Mouse (Mus musculus): ENCODE measurements at regions not wholly inside any gene's neighbourhood (a gene's known extent, or its start where the extent isn't known, plus 50 kb on each side); places are given as distances from the start of the nearest gene placed in this dataset.

DNA sequence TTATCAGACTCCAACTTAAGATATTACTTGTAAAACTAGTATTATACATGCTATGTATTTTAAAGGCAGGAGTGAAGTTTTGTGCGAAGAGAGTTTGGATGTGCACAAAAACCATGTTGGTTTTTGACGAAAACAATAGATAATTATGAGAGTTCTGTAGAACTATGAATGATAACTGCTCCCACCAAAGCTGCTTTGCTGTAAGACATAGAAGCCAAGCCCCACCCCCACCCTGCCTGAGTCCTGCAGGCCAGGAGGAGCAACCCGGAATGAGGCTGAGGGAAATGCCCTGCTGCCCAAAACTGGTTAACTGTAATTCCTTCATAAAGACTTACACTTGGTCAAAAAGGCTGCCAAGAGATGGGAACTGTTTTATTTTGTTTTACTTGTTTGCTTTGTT is 175.8 kb downstream of the Efnb2 start:
- intact Hi-C loops (cut with DNase I) = no loop called here
- no peak for DNase-seq

DNA sequence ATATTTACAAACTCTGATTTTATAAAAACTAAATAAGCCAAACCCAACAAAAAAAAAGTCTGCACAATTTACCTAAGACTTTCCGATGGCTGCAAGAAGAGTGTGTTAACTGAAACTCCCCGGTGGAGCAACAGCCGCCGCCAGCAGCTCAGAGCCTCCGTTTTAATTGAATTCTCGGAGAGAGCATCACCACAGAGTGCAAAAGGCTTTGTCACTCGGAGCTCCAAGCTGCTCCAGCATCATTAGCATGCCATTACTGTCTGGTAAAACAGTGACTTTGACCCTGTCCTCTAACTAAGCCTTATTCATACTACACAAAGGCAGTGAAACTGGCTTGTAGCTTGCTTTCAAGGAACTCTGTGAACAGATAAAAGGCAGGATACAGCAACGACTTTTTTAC is 176.5 kb downstream of the Efnb2 start:
- intact Hi-C loops (cut with DNase I) = no loop called here

DNA sequence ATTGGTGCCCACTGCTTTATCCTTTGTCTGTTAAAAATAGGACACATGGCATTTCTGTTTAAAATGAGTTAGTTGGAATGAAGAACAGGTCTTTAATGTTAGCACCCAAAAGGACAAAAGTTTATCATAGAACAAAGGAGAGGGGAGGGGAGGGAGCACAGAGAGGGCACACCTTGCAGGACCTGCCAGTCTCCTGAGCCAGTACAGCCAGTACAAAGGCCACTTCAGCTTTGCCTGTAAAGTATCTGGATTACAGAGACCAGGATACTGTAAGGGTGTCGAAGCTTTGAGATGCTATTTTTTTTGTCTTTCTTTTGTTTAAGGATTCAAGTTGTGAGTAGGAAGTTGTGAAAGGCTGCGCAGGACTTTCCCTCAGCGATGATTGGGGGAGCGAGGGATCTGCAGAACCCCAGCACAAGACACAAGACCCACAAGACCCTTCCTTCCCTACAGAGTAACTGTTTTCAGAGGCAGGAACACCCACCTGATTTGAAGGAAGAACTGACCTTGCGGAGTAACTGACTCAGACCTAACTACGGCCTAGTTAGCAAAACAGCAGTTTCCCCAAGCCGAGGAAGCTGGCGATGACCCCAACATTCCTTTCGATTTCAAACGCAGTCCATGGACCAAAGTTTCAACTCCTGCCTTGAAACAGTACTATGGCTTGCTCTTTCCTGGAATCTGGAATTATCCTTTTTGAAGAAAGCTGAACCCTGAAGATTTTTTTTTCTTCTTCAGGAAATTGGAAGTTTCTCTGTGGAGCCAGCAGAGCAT is 178.1 kb downstream of the Efnb2 start:
- no peak for DNase-seq
- intact Hi-C loops (cut with DNase I) = no loop called here

More for the DNA sequence above, 176.5 kb downstream of the Efnb2 start:
- DNase-seq = no peak

DNA sequence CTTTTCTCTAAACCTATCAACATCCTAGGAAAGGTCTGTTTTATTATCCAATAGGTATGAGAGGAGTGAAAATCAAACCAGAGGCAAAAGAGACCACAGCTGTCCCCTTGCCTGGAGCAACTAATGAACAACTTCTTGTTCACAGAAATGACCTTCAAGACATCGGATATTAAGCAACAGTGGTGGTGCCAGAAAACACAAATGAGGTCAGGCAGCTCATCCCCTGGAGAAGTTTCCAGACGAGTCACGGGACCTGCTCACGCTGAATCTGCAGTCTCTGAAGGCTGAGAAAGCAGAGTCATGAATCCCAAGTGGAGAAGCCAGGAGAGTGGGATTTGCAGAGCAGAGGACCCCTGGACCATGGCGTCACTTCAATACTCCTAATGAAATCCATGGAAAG is 183.6 kb downstream of the Efnb2 start:
- no peak for DNase-seq
- intact Hi-C loops (cut with DNase I) = no loop called here

DNA sequence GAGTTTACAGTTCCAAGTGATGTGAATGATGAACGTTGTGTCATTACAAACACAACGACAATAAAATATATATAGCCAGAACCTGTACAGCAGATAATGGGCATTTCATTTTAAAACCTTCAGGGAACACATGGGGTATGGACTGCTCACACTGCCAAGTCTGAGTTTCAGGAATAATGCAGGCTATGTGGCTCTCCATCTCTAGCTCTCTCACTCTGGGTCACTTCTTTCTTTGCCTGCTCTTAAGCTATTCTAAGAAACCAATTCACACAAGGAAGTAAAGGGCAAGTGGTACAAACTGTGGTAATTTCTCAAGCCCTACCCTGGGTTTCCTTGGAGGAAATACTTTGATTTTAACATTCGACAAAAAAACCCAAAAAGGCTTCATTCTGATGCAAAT is 192.5 kb downstream of the Efnb2 start:
- no peak for DNase-seq

DNA sequence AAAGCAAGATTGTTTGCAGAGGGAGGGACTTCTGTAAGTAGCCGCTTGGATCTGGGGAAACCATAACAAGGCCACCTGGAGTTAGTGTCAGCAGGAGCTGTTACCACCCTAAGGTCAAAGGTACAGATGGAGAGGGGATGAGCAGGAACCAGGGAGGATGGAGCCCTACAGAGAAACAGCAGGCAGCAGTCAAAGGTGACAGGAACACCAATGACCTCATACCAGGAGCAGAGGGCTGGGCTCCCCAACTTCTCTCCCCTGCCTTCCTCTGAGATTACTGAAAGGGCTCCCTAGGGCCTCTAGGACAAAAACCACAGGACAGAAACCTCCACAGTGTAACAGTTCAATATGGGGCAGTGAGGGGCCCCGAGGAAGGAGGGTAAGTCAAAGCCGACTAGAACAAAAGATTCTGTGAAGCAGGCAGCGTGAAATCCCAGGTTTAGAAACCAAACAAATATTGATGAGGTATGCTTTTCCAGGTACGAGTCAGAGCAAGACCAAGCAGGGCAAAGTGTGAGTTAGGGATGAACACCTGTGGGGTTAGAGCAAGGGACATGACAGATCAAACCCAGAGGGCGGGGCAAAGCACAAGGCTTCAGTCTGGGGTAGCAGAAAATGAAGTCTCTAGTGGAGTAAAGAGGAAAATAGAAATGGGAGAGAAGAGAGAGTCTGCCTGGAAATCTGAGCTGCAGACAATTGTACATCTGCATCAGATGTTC is 194.4 kb downstream of the Efnb2 start:
- intact Hi-C loops (cut with DNase I) = no loop called here
- DNase-seq = no peak

More for the DNA sequence above, 192.5 kb downstream of the Efnb2 start:
- intact Hi-C loops (cut with DNase I) = no loop called here

DNA sequence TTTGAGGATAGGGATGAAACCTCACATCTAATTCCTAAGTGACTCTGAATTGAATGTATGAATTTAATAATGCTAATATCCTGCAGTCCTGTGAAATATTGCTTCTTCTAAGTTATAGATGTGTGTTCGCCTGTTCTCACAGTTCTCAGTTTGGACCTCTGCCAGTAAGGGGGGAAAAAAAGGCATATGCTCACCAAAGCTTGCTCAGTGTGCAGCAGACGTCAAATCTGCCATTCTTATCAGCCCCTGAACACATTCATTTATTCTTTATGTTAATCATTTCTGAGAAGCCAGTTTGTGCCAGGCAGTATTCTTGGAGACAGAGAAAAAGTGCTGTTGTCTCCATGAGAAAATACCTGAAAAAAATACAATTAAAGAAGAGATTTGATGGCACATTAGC is 198.6 kb downstream of the Efnb2 start:
- intact Hi-C loops (cut with DNase I) = no loop called here

DNA sequence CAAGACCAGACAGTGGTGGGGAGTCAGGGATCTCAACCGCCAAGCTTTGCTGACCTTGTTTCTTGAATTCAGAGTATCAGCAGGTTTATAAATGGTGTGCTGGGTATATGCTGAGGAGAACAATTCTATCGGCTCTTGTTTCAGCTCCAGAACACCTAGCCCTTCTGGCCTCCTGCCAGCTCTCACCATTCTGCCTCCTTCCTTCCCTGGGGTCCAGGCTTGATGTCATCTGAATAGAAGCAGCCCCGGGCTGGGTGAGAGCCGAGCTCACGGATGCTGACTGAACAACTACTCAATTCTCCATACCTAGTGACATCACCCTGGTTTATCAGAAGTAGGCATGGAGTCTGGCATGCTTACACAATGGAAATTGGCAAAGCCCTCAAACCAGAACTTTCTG is 203.5 kb downstream of the Efnb2 start:
- intact Hi-C loops (cut with DNase I) = no loop called here
- DNase-seq = no peak

More for the DNA sequence above, 198.6 kb downstream of the Efnb2 start:
- no peak for DNase-seq

DNA sequence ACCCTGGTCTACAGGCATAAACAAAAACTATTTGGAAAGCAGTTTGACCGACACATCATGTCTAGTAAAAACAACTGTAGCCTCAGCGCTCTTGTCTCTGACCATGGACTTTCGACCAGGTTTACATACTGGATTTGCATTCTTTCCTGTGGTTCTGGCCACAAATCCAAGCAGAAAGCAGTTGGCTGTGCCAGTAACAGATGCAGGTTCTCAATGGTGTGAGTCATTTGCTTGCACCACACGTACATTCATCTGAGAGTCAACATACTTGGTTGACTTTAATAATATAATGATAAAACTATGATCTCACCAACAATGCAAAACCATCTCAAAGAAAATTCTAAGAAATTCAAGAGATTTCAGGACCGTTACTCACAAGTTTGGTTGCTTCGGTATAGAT is 207.1 kb downstream of the Efnb2 start:
- intact Hi-C loops (cut with DNase I) = no loop called here
- DNase-seq = no peak

DNA sequence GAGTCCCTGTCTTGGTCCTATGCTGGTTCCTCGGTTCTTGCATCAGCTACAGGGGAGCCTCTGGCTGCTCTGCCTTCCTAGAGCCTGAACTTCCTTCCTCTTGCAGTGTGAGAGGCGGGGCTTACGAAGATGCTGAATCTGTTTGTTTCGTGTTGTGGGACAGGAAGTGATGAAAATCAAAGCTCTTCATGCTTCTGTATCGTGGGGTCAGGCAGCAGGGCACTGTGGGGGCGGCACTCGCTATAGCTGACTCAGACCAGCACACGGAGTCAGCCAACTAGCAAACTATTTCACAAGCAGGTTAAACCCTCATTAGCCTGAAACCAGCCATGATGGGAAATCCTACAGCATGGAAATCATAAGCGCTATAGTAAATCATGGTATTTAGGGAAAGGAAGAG is 208.8 kb downstream of the Efnb2 start:
- no peak for DNase-seq
- intact Hi-C loops (cut with DNase I) = no loop called here

DNA sequence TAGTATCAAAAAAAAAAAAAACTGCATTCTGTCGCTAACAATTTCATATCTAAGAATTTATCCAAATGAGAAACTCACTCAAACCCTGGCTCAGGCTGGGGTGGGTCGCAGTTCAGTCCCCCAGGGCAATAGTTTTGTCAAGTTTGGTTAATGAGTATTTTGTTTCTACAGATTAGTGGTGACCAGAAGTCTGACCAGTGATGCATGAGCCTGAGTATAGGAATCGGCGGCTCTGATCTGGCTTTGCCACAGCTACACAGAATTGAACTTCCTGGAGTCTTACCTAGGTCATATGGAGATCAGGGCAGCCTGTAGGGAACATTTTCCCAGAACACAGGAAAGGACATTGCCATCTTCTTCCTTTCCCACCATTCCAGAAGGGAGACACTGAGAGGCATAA is 212.1 kb downstream of the Efnb2 start:
- no peak for DNase-seq

DNA sequence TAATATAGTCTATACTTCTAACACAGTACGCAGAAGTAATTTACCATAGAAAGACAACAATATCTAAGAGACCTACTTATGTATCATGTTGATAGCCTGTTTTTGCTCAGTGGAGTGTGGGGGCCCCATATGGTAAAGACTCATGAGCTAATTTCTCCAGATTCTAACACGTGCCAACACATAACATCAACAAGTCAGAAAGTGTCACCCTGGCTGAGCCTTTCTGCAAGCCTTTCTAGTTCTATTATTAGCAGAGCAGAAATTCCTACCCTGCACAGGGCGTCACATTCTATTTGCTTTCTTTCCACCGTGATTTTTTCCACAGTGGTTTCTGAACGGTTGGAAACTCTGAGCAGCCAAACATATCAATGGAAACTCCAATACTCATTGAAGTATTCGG is 219.5 kb downstream of the Efnb2 start:
- intact Hi-C loops (cut with DNase I) = no loop called here
- DNase-seq = no peak

More for the DNA sequence above, 212.1 kb downstream of the Efnb2 start:
- intact Hi-C loops (cut with DNase I) = no loop called here

DNA sequence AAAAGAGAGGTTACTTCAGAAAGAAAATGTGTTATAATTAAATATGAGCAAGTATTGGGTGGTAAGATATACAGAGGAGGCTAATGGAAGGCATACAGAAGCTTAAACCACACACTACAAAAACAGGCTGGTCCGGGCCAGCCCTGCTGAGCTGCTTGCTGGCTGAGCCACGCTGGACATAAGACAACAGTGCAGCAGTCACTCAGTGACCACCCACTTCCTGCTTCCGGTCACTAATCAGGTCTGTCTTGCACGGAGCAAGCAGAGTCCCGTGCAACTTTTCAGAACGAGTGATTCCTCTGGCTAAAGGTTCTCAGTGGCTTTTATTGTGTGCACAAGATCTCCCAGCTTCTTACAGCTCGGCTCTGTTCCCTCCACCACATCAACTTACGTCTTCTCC is 220.1 kb downstream of the Efnb2 start:
- DNase-seq = no peak
- intact Hi-C loops (cut with DNase I) = no loop called here

DNA sequence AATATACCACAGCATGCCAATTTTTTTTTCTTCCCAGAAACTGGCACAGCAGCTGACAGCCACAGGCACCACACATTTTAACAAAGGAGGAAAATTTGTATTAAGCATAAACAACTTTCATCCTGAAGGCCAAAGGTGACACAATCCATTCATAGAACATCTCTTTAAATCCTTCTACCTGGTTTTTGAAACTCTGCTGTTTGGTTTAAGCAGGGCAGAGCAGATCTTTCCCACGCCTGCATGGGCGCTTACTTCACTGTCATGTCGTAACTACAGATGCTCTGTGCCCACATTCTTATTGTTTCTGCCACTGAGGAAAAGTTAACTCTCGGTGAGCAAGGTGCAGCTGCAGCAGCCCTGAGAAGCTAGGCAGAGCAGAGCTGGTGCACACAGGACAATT is 234.8 kb downstream of the Efnb2 start:
- DNase-seq = no peak
- intact Hi-C loops (cut with DNase I) = no loop called here

DNA sequence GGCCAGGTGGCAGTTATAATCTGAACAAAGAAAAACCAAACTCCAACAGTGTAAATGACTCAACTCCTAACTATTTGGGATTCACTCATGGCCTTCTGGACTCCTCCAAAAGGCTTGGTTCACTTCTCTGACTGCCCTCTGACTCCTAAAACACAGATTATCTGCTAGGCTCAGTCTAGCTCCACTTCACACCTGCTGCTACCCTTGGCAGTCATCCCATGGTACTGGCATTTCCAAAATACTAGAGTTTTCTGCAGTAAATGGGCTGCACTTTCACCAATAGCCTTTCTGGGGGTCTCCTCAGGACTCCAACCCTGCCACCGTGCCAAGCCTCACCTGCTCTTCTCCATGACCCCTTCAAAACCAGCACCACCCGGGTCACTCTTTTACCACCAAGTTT is 237.6 kb downstream of the Efnb2 start:
- intact Hi-C loops (cut with DNase I) = no loop called here
- DNase-seq = peak; percentile 11

DNA sequence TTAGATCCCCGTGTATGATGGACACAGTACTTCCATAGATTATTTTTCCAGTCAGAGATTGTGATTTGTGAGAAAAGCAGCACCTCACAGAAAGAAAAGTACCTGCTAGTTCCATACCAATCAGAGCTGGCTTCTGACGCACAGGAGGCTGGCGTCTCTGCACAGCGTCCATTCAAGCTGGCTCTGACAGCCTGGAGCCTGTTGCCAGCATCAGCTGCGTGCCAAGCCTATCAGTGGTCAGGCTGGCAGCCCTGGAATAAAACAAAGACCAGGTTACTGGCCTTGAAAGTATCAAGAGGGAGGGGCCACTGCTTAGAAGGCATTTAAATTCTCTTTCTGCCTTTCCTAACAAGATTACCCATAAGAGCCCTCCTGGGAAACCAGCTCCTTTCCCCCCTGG is 239.3 kb downstream of the Efnb2 start:
- DNase-seq = peak; percentile 65
- intact Hi-C loops (cut with DNase I) = no loop called here

DNA sequence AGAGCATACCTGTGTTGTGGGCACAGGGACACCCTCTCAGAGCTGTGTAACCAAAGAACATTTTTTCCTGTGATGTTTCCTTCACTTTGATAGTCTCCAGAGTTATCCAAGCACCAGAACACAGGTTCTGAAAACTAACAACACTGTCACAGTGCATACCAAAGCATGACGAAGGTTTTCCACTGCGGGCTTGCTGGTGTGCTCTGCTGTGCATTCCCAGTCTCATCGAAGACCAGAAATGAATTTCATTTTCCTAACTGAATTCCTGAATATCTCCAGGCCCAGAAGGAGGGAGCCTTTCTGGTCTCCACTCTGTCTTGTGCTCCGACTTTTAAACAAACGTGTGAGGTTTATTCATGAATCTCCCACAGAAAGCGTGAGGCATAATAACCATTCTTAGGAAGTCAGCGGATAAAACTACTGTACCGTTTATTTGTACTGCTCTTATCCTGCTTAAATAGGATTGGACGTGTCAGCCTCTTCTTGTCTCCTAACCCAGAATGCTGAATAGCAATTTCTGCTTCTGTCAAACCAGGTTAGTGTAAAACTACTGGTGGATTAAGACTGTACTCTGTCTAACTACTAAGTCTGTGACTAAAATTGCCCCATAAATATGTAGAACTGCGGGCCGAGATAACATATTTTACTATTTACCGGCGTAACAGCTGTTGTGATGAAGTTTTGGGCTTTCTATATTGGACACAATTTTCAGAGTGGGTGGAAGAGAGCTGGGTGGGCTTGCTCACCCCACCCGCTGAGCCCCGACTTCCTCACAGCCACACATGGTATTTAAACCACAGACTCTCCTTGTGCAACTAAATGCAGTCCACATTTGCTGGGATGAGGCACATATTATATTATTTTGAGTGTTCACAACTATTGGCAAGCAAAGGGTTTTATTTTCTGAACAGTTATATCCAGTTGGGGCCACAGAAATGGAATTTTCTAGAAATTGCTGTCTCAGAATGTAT is 241.4 kb downstream of the Efnb2 start:
- DNase-seq = no peak
- intact Hi-C loops (cut with DNase I) = no loop called here

DNA sequence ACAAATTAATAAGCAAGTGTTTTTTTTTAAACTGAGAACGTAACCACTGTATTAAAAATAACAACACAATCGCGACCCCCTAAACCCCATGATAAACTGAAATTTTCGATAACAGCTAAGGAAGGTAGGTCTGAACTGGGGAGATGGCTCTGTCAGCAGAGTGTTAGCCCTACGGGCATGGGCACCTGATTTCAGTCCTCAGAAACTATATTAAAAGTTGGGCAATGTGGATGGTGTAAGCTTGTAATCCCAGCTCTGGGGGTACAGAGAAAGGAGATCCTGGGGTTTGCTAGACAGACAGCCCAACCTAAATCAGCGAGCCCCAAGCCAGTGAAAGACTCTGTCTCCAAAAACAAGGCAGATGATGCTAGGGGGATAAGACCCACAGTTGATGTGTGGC is 242.1 kb downstream of the Efnb2 start:
- DNase-seq = no peak
- intact Hi-C loops (cut with DNase I) = no loop called here

DNA sequence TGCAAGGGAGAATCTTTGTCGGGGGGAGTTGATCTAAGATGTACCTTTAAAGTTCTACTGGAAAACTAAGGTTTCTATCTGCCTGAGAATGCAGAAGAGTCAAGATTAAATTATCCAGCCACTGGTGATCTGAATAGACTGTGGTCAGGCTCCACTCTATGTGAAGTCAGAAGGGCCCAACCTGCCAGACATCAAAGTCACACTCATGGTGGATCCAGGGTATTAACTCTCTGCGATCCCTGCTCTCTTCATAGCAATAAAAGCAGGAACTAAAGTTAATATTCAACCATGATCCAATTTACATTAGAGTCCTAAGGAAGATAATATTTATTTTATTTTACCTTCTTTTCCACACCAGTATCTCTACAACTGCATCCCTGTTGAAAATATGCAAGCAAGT is 242.5 kb downstream of the Efnb2 start:
- intact Hi-C loops (cut with DNase I) = no loop called here
- no peak for DNase-seq

DNA sequence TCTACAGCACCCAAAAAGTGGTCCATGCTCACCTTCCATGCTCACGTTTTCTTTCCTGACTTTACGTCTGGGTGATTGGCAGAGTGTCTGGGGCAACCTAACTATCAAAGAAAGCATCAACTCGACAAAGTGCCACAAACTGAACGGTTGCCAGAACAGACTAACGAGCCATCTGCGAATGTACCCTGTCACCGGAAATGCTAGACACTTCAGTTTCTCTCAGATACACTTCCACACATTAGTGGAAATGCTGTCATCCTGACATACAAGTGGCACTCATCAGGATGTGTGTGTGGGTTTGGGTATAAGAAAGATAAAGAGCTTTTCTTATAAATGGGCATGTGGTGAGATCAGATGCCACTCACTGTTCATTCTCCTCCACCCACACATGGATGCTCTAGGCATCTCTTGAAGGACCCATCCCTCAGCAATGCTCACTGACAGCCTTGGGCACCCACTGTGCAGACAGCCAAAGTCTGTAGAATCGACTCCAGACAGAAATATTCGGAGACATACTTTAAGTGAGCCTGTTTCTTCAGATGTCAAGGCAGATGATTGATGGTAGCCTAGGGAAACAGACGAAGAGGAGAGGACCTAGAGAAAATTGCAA is 244.8 kb downstream of the Efnb2 start:
- DNase-seq = no peak
- intact Hi-C loops (cut with DNase I) = no loop called here

DNA sequence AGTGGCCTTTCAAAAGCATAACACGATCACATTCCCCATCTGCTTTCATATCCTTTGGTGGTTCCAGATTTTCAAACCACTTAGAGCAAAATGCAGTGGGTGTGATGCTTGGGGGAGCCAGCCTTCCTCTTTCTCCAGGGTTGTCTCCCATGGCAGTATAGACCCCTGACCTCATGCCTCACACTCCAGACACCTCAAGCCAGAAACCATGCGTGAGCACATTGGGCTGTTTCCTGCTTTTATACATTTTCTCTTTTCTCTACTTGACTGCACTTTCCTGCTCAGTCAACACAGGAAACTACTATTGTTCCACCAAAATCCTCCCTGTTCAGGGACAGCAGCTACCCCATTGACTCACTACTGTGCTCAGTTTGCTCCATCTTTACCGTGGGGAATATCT is 253.7 kb downstream of the Efnb2 start:
- no peak for DNase-seq
- intact Hi-C loops (cut with DNase I) = no loop called here
